Mouse (Mus musculus) left cerebral cortex, postnatal 25 days (tissue): Measurements from ENCODE around the gene Mast4. TPM values are rescaled to one million over a fixed set of nuclear protein-coding genes. Genes with fewer than 3 reads are reported as not detected.

ENCODE experiments used
- DNase-seq, 2 experiments: peaks; one replicate each; pipeline ENCODE4 v3.0.0; 2022; ENCODE audit warnings: low spot score in 2 of 2, mixed read lengths in 1 of 2
- intact Hi-C: fragments of 180-260 bp; cut with DNase I; formaldehyde crosslinking; loops from one replicate; pipeline ENCODE4 v1.15.1; 2025
- total RNA-seq, 2 experiments: library from RNA; stranded (reverse); gene quantifications; 2 replicates each; pipeline ENCODE4 v1.2.3; 2021

Gene Mast4
- total RNA-seq, 2 experiments from 2014 or later, result 41.2 to 46.7 TPM

DNA sequence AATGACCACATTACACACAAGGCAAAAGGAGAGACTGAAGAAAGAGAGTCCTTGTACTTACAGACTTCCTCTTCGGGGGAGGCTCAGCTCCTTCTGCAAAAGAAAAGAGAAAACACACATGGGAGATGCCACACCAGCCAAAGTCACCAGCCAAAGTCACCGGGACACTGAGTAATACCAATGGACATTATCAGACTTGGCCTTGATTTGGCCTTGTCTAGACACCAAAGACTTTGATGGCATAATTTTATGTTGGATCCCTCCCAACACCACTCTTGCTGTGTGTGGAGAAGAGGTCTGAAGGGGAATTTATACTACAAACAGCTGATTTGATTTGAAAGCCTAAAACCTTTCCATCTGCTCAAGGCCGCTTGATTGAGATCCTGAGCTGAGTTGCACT, 308.8 kb downstream of the Mast4 start:
- DNase-seq, result no peak
- intact Hi-C loops, result loop anchor here (2.0 kb wide), 1 partner anchor 19 kb away; no protein-coding TSS in a partner anchor

DNA sequence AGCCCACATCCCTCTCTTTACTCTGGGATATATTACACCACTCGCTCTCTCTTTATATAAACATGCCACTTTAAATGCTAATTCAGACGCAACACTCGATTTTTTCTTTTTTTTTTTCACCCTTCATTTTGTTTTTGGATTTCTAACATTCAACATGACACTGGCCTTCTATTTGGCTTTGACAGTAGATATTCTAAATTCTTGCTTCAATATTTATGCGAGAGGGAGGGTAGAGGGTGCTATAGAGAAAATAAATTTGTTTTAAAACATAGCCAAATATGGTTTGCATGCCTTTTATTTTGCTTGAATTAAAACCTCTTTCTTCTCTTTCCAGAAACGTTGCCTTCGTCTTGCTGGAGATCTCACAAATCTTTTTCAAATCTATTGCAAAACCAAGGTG, 315.8 kb downstream of the Mast4 start:
- intact Hi-C loops, result no loop called here
- no peak for DNase-seq

DNA sequence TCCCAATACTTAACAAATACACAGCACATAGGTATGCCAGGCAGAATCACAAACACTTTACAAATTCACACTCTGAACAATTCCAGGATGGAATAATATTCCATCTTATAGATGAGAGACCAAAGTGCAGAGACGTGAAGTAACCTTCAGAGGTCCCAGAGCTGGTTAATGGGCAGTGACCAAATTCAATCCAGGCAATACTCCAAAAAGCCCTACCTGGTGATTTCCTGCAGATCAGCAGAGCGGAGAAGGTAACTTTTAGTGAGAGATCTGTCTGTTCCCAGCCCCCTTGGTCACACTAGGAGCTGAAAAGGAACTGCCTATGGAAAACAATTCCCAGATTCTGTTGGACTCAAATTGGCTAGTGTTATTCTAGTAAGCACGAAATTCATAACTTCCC, 316.6 kb downstream of the Mast4 start:
- intact Hi-C loops, result no loop called here
- DNase-seq, result no peak

- DNase-seq, result no peak
- intact Hi-C loops, result no loop called here
Measured at GRCm38 (mm10) chr13:103015131-103015750, 319.1 kb downstream of the Mast4 start.

DNA sequence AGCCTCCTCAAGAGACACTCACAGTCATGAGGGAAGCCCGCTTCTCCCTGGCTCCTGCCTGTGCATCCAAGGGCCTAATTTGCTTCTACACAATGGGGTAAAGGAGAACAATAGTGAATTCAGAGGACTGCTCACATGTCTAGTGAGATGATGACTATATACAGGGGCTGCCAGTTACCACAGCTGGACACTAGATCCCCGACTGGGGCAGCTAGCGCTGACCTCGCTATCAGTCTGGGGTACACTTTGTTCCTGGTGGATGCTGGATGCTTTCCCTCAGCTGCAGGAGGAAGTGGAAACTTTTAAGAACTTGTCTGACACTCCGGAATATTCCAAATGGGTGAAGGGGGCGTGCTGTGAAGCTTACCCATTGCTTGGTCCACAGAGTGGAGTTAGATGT, 319.7 kb downstream of the Mast4 start:
- peak; percentile 7 to 25 for DNase-seq
- intact Hi-C loops, result no loop called here

- intact Hi-C loops, result no loop called here
- DNase-seq, result no peak
Measured at GRCm38 (mm10) chr13:103014222-103014621, 320.1 kb downstream of the Mast4 start.

- intact Hi-C loops, result no loop called here
Measured at GRCm38 (mm10) chr13:103005227-103005626, 329.1 kb downstream of the Mast4 start.

GRCm38 (mm10) chr13:103001831-103002230, 332.5 kb downstream of the Mast4 start:
- intact Hi-C loops, result no loop called here
- no peak for DNase-seq

More at GRCm38 (mm10) chr13:103005227-103005626, 329.1 kb downstream of the Mast4 start:
- peak in 1 of 2 experiments; percentile 15 for DNase-seq

GRCm38 (mm10) chr13:103000891-103001290, 333.4 kb downstream of the Mast4 start:
- DNase-seq, result no peak
- intact Hi-C loops, result no loop called here

DNA sequence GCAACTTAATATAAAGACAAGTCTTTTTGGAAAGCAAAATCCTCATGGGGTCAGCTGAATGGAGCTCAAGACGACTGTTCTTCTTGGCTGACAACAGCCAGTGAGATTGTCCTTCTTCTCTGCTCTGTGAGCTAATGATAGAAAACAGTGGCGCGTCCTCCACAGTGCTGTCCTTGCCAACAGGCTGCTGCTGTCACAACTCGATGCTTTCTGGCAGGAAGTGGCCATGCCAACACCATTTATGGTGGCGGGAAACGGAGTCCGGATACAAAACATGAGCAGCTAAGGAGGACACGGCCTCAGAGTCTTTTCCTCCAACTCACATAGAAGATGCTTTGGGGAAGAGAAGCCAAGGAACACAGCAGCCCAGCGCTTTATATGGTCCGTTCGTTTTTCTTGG, 340.2 kb downstream of the Mast4 start:
- intact Hi-C loops, result no loop called here

GRCm38 (mm10) chr13:102992680-102993423, 341.4 kb downstream of the Mast4 start:
- intact Hi-C loops, result no loop called here
- DNase-seq, result no peak

More for the DNA sequence above, 340.2 kb downstream of the Mast4 start:
- peak in 1 of 2 experiments; percentile 39 for DNase-seq

DNA sequence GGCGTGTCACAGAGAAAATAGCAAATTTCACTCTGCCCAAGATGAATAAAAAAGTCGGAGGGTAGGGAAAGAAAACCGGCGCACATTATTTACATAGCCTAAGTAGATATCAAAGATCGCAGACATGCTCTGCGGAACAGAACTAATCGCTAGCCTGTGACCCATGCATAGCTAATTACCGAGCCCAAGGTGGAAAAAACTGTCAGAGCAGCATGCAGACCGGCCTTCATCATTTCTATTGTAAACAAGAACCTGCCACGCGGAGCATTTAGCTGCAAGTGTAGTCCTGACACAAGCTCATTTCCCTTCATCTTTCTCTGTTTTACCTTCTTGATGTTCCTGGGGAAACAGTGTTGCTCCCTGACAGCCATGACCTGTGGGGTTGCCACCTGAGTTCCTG, 342.4 kb downstream of the Mast4 start:
- intact Hi-C loops, result no loop called here
- no peak for DNase-seq

- DNase-seq, result no peak
- intact Hi-C loops, result no loop called here
Measured at GRCm38 (mm10) chr13:102991196-102991595, 343.1 kb downstream of the Mast4 start.

DNA sequence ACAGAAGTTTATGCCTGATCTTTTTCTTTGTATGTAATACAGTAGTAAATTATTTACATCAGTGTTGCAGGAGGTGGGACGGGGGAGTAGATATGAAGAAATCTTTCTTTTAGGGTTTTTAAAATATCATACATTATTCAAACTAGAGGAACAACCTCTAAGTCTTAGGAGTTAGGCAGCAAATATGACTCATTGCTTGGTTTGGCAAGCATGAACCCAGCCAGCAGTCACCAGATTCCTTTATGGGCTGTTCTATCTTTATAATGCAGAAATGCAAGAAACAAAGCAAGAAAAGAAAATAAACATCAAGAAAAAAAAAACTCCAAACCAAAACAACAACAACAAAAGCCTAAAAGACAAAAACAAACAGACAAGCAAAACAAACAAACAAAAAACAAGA, 344.2 kb downstream of the Mast4 start:
- peak in 1 of 2 experiments; percentile 37 for DNase-seq
- intact Hi-C loops, result no loop called here

DNA sequence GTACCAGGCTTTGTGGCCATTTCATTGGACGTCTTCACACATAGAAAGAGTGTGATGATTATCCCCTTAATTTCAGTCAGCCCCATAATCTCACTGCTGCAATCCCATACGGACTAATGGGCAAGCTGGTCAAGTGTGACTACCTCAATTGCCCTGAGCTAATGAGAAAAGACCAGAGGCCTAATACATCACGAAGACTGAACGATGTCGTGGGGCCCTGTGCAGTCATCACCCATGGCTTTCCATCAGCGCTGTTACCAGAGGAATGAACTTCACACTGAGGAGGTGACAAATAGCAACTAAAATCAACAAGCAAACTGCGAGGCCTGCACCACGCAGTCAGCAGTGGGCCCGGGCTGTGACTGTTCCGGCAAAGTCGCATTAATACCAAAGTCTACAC, 344.7 kb downstream of the Mast4 start:
- no peak for DNase-seq
- intact Hi-C loops, result no loop called here

DNA sequence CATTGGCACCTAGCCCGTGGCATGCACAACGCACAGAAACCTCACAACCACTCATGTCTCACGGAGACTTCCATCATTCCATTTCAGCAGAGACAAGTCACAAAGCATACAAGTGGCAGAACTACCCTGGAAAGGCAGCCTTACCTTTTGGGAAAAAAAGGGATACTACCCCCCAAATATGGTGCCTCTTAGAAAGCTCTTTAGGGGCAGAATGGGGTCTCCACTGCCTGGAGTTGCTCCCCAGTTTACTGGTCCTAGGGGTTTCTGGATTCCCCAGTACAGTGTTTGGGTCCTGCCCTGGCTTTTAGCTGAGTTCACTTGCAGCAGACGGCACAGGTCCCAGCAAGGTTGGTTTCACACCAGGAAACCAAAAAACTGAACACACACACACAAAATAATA, 345.3 kb downstream of the Mast4 start:
- DNase-seq, result no peak
- intact Hi-C loops, result no loop called here

- no peak for DNase-seq
- intact Hi-C loops, result no loop called here
Measured at GRCm38 (mm10) chr13:102988251-102988895, 345.9 kb downstream of the Mast4 start.

DNA sequence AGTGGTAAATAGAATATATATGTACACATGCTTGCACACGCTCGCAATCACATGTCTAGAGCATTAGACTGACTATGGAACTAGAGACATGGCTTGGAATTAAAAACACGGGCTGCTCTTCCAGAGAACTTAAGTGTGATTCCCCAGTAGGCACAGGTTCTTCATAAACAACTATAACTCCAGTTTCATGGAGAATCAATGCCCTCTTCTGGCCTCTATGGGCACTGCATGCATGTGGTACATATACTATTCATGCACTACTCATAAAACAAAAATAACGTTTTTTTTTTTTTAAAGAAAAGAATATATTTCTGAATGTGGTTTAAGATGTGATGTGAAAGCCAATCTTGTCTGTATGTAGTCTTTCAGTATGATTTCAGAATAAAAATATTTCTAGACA, 349.7 kb downstream of the Mast4 start:
- no peak for DNase-seq
- intact Hi-C loops, result no loop called here

GRCm38 (mm10) chr13:102973853-102974252, 360.4 kb downstream of the Mast4 start:
- DNase-seq, result no peak
- intact Hi-C loops, result no loop called here

DNA sequence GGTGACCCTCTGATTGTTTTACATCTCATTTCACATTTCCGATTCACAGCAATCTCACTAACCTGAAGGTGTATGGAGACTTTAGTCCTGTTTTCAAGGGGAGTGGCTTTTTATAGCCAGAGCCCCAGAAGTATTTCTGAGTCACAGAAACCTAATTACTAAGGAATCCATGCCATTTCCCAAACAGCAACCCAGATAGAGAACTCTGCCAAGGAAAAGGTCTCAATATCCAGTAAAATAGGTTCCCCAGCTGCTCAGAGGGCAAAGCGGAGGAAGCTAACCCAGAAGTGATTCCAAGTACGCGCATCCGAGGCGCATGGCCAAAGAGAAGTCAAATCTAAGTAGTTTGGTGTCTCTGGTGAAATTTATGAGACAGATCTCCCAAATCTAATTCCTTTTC, 370.8 kb downstream of the Mast4 start:
- intact Hi-C loops, result no loop called here
- DNase-seq, result no peak
